Mouse (Mus musculus) left cerebral cortex, adult 8-10 months (tissue): ENCODE data around the gene Magi2. TPM values are rescaled to one million over a fixed set of nuclear protein-coding genes. Genes with fewer than 3 reads are reported as not detected.

Experiments
- DNase-seq, 2 experiments: peaks; one replicate each; pipeline ENCODE4 v3.0.0; 2022; ENCODE audit warnings: low spot score in 2 of 2
- total RNA-seq, 4 experiments: library from RNA; stranded (reverse); gene quantifications; 2 replicates each; pipeline ENCODE4 v1.2.4; 2022

The Magi2 gene
- total RNA-seq, 4 experiments from 2014 or later, result 119 to 134 (median 127) TPM

DNA sequence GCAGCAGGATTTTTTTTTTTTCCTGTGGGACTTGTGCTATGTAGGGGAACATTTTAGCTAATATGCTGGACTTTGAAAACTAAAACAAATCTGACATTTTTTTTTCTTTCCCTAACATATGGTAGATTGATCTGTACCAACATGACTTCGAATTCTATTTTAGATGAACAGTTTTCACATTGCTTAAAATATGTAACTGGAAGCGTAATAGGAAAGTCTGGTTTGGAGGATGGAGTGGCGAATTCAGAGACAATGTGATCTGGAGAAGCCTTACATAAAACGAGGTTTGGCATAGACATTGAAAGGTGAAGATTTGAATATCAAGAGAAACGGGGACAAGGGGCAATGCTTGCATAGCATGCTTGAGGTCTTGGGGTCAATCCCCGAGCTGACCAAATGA is 519.1 kb downstream of the Magi2 start:
- DNase-seq, result peak in 1 of 2 experiments; percentile 13

DNA sequence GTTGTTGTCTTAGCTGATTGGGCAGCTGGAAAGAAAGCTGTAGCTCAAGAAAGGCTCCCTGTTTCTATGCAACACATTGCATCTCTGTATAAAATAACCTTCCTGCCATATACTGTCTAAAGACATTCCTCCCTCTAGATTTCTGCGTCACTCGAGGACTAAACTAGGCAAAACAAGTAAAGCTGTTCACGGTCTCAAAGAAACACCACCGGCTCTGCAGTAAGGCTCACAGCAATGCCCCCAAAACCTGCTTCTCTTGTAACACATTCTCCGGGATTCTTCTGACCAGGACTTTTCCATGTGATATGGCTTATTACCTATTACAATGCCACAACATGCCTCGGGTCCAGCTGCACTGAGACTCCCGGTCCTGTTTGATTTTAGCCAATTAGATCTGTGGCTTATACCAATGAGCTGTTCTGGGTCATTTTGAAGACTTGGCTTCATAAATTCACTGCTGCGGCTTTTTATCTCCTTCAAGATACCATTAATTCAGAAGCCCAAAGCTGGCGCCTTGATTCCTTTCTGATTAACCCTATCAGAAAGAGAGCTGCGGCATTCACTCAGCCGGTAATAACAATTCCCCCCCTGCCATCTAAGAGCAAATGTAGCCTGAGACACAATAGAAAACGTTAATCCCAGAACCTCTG is 520.2 kb downstream of the Magi2 start:
- peak; percentile 19 to 26 for DNase-seq

DNA sequence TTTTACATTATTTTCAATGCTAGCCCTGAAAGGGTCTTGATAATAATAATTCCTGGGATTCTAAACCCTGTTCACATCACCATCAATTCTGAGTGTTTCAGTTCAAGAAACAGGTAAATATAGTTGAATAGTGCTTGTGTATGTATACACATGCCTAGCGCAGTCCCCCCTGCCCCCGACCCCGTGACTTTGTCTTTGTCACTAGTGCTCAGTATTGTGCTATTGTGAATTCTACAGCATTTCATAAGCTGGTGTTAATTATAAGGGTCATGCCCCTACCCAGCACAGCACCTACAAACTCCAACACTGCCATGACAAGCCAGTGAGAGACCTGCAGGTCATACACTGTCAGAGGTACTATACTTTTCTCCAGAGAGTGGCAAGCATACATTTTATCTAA is 520.8 kb downstream of the Magi2 start:
- no peak for DNase-seq

DNA sequence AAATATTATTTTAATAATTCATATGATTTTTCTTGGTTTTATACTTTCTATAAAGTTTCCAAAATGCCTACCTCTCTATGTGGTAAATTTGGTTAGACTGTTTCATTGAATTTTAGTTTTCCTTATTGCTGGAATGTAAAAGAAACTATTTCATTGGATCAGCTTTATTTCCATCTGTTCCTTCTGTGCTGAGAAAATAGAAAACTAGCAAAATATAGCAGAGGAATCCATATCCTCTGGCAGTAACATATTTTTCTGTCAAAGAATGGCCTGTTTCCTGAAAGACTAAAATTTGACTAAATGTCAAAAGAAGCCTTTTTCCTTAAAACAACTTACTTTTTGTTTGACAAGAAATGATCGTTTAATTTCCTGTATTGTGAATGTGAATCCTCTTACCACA is 552.4 kb downstream of the Magi2 start:
- no peak for DNase-seq

DNA sequence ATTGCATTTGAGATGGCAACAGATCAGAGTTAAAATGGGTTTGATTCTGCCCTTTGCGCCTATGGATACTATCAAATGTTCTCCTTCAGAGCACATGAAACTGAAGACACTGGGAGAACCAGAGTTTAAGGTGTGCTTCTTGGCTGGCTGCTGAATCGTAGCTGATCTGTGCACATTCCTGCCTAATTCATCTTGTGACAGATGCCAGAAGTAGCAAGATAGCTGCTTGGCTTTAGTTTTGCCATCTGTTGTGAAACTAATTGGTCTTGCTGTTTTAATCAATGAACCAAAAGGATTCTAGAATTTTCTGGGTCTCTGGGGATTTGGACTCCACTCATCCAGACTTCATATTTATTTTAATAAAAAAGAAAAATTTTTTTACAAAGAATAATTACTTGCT is 553.2 kb downstream of the Magi2 start:
- DNase-seq, result no peak

DNA sequence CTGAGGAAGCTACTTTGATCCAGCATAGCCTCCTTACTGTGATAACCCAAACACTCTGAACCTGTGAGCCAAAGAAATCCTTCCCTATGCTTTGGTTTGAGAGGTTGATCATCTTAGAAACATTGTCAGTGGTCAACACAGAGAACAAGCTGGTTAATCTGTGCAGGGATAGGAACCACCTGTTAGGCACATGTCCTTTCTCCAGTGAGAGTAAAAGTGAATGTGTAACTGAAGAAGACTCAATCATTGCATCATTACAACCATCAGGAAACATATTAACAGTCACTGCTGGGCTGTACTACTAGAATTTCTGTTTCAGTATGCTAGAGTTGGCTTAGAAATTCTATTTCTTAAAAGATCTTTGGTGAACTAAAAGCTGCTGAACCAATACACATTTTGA is 558.5 kb downstream of the Magi2 start:
- DNase-seq, result no peak

DNA sequence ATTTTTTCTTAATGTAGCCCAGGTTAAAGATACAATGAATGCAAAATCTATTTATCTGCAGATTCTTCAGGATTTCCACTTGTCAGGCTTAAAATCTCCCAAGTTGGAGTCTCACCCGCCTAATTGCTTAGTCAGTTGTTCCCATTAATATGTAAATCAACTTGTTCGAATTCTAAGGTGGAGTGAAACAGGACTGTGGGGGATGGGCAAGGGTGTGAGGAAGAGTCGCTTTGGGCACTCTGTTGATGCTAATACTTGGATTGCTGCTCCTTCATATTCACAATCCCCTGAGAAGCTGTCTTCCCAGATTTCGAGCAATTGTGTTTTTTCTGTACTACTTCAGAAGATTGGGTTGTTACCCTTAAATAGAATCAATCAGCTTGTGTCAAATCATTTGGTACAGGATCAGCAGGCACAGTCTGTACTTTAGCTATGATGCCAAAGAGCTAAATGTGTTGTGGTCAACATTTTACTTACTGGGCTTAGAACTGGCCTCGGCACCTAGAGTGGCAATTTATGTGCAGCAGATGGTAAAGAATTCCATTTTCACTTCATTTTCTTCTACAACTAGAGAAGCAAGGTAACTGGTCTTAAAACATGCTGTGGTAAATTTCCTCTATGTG is 560.8 kb downstream of the Magi2 start:
- no peak for DNase-seq

DNA sequence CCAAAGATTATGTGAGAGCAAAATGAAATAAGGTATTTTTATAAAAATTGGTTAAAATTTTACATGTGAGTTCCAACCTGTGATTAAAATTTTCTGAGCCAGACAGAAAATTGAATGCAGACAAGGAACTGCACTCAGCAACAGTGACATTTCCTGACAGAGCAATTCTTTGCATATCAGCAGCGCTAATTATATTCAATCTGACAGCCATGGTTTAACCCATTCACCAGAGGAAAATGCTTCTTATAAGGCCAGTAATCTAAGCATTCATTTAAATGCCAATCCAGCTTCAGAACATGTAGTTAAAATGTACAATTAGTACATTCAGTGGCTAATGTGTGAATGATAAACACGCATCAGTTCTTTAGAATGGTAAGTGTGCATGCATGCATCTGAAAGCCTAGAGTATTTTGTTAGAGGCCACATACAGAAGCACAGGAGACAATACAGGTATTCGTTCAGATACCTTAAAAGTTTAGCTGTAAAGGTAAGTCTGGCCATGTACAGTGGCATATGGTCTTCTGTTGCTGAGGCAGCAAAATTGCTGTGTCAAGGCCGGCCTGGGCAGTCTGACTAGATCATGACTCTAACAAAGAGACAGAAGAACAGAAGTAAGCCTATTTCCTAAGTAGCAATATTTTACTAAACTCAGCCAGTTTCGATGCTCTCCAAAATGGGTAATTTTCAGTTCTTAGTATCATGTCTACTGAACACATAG is 576.4 kb downstream of the Magi2 start:
- DNase-seq, result no peak

DNA sequence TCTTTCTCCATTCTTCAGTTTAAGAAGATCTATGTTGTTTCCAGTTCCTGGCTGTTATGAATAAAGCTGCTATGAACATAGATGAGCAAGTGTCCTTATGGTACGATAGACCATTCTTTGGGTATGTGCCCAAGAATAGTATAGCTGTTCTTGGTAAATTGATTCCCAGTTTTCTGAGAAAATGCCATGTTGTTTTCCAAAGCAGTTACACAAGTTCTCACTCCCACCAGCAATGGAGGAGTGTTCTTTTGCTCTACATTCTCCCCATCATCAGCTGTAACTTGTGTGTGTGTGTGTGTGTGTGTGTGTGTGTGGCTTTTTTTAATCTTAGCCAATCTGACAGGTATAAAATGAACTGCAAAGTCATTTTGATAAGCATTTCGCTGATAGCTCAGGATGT is 595.7 kb downstream of the Magi2 start:
- DNase-seq, result no peak

DNA sequence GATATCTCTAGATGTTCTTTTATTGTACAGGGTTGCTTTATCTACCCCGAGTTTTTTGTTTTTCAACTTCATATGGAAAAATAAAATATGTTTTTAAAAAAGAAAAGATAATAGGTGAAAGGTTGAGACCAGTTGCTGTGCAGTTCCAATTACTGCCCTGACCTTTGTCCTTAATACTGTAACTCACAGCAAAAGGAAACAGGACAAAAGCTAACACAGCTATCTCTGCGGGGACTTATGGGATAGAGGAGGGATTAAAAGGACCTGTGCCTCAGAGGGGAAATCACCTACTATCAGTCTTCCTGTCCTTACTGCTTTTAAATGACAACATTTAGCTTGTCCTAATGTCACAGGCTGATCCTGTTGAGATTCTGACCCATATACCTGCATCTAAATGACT is 599.1 kb downstream of the Magi2 start:
- DNase-seq, result no peak

DNA sequence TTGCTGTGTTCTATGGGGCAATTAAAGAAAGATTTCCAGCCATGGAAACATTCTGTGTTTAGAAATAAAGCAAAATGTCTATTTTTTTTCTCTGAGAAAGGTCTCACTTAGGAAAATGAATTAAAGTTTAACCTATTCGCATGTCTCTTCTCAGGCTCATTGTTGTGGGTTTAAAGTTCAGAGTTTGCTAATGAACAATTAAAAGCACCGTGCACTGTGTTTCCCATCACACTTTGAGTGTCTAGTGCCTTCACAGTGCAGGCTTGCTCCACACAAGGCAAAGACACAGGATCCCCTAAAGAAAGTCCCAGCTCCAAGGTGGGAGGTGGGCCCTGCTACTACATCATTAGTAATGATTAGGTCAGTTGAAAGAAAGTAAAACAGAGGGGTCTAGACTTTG is 602.5 kb downstream of the Magi2 start:
- DNase-seq, result no peak

DNA sequence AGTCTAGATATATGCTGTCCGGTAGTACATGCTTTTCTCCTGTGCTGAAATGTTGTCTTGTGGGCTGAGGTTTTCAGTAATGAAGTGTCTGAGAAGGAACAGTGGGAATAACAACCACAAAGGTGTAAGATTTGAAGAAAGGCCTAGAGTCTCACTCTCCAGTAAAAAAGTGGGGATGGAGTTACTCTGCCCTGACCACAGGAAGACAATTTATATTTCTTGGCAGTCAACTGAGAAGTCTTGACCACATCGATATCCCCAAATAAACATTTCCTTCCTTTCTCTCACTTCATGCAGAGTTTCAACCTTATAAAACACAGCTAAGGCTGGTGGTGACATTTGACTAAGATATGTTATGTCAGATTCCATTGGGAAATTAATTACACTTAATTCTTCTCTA is 636.0 kb downstream of the Magi2 start:
- DNase-seq, result no peak

DNA sequence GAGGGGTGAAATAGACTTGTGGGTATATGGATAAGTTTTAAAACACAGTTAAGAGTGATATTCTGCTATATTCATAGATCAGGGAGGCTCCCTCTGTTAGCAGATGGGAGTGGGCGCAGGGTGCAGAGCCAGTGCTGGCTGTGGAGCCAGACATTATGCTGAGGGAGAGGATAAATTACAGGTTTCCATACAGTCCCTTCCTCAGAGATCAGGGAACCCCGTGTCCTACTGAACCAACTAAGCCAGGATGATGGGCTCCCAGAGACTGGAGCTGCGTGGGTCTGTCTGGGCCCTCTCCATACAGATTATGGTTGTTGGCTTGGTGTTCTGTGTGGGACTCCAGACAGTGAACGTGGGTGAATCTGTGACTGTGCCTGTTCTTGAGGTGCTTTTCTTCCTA is 643.6 kb downstream of the Magi2 start:
- DNase-seq, result peak; percentile 9 to 65

DNA sequence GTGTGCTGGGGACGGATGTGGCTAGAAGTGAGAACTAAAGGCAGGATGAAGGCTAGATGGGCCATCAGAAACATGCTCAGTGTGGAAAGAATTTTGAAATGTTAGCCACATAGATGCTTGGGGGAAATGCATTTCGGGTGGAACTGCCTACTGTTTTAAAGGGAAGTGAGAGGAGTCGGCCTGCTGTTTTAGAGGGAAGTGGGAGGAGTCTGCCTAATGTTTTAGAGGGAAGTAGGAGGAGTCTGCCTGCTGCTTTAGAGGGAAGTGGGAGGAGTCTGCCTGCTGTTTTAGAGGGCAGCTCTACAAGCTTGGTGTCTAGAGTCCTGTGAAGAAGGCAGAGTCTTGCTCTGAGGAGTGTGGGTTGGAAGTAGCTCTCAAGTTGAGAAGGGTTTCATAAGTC is 664.9 kb downstream of the Magi2 start:
- no peak for DNase-seq

DNA sequence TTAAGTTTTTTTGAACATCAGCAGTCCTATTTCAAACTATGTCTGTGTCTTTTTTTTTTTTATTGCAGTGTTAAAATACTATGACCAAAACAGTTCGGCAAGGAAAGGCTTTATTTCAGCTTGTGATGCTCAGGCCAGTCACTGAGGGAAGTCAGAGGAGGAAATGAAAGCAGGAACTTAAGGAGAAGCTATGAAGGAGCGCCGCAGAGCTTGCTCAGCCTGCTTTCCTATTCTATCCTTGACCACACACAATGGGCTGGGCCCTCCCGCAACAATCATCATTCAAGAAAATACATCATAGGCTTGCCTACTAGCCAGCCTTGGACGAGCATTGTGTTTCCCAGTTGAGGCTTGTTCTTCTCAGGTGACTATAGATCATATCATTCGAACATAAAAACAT is 669.1 kb downstream of the Magi2 start:
- DNase-seq, result no peak

DNA sequence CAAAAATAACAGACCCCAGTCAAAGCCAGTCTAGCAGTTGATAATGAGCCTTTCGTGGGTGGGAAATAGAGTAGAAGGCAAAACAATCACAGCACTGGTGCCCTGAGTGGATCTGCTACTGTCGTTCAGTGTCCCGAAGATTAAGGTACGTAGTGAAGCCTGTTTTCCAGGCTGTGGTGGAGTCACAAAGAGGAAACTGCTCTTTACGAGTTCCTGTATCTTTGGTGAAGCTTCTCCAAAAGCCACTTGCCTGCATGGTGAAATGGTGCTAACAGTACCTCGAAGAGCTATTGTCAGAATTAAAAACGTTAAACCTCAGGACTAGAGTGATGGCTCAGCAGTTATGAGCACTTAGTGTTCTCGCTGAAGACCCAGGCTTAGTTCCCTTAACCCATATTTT is 674.8 kb downstream of the Magi2 start:
- DNase-seq, result no peak

DNA sequence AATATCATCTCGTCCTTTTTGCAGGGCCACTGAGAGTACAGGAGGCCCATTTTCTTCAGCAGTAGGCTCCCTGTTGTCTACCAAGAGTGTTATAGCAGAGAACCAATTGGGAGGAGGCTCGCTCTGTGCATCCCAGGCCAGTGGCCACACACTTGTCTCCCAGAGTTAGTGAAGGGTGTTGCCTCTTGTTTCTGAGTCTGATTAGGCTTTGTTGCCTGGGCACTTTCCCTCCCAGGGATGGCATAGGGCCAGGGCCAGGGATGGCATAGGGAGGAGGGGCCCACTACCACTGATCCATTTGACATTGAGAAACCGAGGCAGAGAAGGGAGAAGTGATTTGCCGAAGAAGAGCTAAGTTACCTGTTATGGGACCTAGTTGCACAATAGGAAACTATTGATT is 679.8 kb downstream of the Magi2 start:
- DNase-seq, result no peak

DNA sequence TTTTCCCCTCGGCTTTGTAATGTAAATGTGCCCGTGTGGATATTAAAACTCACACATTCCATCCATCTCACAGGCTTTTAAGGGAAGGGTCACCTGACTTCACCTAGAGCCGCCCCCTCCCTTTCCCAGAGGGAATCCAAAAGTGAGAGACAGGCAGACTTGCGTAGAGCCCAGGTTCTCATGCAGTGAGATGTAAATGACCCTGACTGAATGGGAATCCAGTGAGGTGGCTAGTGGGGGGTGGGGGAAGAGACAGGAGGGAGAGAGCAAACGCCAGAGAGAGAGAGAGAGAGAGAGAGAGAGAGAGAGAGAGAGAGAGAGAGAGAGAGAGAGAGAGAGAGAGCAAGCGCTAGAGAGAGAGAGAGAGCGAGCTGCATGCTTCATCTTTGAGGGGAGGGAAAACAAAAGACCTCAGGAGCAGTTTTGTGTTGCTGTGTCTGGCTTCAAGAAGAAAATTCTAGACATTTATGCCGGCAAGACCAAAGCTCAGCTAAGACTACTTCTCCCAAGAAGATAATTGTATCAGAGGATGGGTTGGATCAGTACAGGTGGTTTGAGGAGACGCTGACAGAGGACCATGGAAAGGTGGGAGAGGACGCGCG is 680.6 kb downstream of the Magi2 start:
- DNase-seq, result peak in 1 of 2 experiments; percentile 29

DNA sequence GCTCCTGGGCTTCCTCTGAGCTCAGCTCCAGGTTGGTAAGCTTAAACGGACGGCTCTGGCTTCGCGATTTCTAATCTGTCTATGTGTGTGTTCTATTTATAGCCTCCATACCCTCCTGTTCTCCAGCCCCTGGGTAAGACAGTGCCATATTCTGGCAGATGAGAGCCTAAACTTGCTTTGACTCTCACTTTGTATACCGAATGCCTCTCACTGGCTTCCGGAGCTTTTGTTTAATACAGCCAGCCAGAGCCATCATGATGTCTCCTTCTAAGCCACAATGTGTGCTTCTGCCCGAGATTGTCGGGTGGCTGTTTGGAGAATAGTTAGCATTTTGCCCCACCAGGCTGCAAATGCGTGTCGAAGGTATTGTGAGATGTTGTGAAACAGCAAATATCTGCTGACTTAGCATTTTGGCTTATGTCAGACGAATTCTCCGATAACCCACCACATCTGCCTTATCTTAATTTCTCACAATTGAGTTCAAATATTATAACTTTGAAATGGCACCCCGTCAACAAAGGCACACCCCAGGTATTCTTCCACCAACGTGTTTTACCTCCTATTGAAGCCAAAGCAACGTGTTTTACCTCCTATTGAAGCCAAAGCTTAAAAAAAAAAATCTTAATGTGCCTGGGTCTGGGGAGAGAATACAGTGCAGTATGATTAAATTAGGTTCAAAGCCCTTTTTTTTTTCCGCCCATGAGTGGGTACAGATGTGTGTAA is 681.3 kb downstream of the Magi2 start:
- DNase-seq, result peak; percentile 22 to 44

DNA sequence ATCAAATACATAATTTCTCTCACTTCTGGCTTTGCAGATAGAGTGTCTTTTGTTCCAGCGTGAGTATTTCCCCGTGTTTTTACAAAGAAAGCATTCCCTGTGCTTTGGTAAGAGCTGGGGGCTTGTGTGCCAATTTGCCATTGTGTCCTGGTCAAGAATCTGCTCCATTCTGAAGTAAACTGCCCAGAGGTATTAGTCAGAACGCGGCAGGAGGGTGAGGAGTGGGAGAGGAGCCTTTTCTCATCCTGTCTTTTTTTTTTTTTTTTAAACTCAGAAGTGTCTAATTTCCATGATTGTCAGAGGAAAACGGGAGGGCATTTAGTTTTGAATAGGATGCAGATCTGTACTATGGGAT is 681.8 kb downstream of the Magi2 start:
- peak in 1 of 2 experiments; percentile 23 for DNase-seq

DNA sequence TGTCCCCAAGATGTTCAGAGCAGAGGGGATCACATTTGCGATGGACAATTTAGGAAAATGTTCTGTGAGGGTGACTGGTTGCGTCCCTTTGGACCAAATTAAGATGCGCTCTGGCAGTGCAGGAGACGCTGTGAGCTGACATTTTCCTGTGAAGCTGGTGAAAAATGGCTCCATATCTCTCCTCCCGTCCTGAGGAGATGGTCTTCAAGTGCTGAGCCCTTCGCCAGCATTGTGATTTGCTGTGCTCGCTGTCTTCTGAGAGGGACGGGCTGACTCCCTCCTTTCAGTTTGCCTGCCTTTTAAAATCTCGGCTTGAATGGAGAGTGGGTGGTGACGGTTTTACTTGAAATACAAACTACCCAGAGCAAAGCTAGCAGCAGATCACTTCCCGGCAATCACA is 682.2 kb downstream of the Magi2 start:
- DNase-seq, result peak; percentile 57

DNA sequence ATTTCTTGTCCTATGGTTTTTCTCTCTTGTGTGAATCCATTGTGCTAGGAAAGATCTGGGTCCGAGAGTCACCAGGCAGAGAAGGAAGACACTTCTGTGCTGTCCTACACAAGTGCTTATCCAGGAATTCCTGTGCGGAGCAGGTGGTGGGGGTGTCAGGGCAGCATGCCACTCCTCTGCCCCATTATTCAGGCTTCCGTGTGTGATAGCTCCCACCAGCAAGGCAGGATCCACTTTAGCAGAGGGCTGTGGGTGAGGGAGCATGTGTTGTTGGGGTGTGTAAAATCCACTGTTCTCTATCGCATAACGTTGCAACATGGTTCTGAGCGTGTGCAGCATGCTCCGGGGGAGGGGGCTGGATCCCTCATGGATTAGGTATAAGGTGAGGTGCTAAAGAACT is 682.8 kb downstream of the Magi2 start:
- peak in 1 of 2 experiments; percentile 45 for DNase-seq
